Mouse (Mus musculus) G1E (cell line): Measurements from ENCODE around the gene Incenp.

ENCODE experiments used
- CTCF ChIP-seq: IDR thresholded peaks from 2 replicates; pipeline ENCODE4 v1.5.1; 2012; ENCODE audit warnings: low read depth, low read length, inconsistent platforms, mixed read lengths
- GATA1 ChIP-seq: IDR thresholded peaks from 2 replicates; pipeline ENCODE4 v1.6.1; 2012; ENCODE audit warnings: borderline replicate concordance, low read length, inconsistent platforms, mixed read lengths
- TAL1 ChIP-seq: conservative IDR thresholded peaks from 2 replicates; pipeline ENCODE4 v1.6.1; 2012; ENCODE audit warnings: low read depth, low read length, inconsistent platforms, mixed read lengths

DNA sequence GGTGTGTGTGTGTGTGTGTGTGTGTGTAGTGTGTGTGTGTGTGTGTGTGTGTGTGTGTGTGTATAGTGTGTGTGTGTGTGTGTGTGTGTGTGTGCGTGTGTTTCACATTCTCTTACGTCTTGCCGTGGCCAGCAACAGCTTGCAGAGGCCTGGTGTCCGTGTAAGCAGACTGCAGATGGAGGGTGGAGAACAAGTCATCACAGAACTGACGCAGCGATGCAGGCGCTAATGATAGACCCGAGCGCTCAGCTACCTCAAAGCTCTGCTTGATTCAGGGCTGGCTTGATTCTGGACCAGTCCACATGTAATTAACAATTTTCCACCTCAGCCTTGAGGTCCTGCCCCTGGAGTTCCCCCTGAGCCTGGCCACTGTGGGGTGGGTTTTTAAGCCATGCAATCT lies 28.7 kb upstream of the Incenp start:
- TF ChIP-seq CTCF = no peak
- TF ChIP-seq GATA1 = no peak
- TF ChIP-seq TAL1 = no peak
